Mouse (Mus musculus) layer of hippocampus, postnatal 10 days (tissue): ENCODE results near the gene Atp6v1e2. TPM values are rescaled to one million over a fixed set of nuclear protein-coding genes. Genes with fewer than 3 reads are reported as not detected.

ENCODE experiments used
- DNase-seq, 2 experiments: peaks; one replicate each; pipeline ENCODE4 v3.0.0; 2021; ENCODE audit warnings: low spot score in 2 of 2
- long read RNA-seq: library from polyadenylated mRNA; stranded (forward); transcript quantifications from one replicate; pipeline ENCODE4 v2.0.0, GENCODE M21; 2023
- total RNA-seq, 2 experiments: library from RNA; stranded (reverse); gene quantifications; 2 replicates each; pipeline ENCODE4 v1.2.3; 2021

Gene Atp6v1e2
- total RNA-seq, result under 1 TPM in 1 of 2 experiments, not detected in 1; 0.37 TPM
- long read RNA-seq, result 0 reads

GRCm38 (mm10) chr17:86947840-86948796 lies at the start of gene Atp6v1e2:
Gene Atp6v1e2, minus strand, starts transcription at chr17:86947897.
- DNase-seq, result peak; percentile 67 to 74

- no peak for DNase-seq
These were observed 49.6 kb upstream of the Atp6v1e2 start for GRCm38 (mm10) chr17:86997323-86997722.

GRCm38 (mm10) chr17:86991306-86991705 lies 43.6 kb upstream of the Atp6v1e2 start:
- no peak for DNase-seq

- DNase-seq, result no peak
These were observed 41.0 kb upstream of the Atp6v1e2 start for GRCm38 (mm10) chr17:86988601-86989184.

GRCm38 (mm10) chr17:86988161-86988560 lies 40.5 kb upstream of the Atp6v1e2 start:
- DNase-seq, result no peak

- no peak for DNase-seq
These were observed 38.9 kb upstream of the Atp6v1e2 start for GRCm38 (mm10) chr17:86986449-86987138.

GRCm38 (mm10) chr17:86982497-86982896 lies 34.8 kb upstream of the Atp6v1e2 start:
- no peak for DNase-seq

- DNase-seq, result no peak
These were observed 34.0 kb upstream of the Atp6v1e2 start for GRCm38 (mm10) chr17:86981701-86982100.

- no peak for DNase-seq
These were observed 33.5 kb upstream of the Atp6v1e2 start for GRCm38 (mm10) chr17:86981205-86981604.

GRCm38 (mm10) chr17:86978496-86978895 lies 30.8 kb upstream of the Atp6v1e2 start:
- no peak for DNase-seq

GRCm38 (mm10) chr17:86976387-86976786 lies 28.7 kb upstream of the Atp6v1e2 start:
- DNase-seq, result no peak

GRCm38 (mm10) chr17:86973097-86973496 lies 25.4 kb upstream of the Atp6v1e2 start:
- no peak for DNase-seq

- DNase-seq, result no peak
These were observed 24.2 kb upstream of the Atp6v1e2 start for GRCm38 (mm10) chr17:86971860-86972259.

GRCm38 (mm10) chr17:86971036-86971435 lies 23.3 kb upstream of the Atp6v1e2 start:
- no peak for DNase-seq

- DNase-seq, result no peak
These were observed 22.5 kb upstream of the Atp6v1e2 start for GRCm38 (mm10) chr17:86970026-86970750.

GRCm38 (mm10) chr17:86969582-86969981 lies 21.9 kb upstream of the Atp6v1e2 start:
- no peak for DNase-seq

GRCm38 (mm10) chr17:86968581-86968980 lies 20.9 kb upstream of the Atp6v1e2 start:
- no peak for DNase-seq

- DNase-seq, result peak in 1 of 2 experiments; percentile 61
These were observed 20.1 kb upstream of the Atp6v1e2 start for GRCm38 (mm10) chr17:86967536-86968525.

GRCm38 (mm10) chr17:86967048-86967447 lies 19.4 kb upstream of the Atp6v1e2 start:
- no peak for DNase-seq

GRCm38 (mm10) chr17:86966040-86966439 lies 18.3 kb upstream of the Atp6v1e2 start:
- no peak for DNase-seq
